In the genomic region with DNA sequence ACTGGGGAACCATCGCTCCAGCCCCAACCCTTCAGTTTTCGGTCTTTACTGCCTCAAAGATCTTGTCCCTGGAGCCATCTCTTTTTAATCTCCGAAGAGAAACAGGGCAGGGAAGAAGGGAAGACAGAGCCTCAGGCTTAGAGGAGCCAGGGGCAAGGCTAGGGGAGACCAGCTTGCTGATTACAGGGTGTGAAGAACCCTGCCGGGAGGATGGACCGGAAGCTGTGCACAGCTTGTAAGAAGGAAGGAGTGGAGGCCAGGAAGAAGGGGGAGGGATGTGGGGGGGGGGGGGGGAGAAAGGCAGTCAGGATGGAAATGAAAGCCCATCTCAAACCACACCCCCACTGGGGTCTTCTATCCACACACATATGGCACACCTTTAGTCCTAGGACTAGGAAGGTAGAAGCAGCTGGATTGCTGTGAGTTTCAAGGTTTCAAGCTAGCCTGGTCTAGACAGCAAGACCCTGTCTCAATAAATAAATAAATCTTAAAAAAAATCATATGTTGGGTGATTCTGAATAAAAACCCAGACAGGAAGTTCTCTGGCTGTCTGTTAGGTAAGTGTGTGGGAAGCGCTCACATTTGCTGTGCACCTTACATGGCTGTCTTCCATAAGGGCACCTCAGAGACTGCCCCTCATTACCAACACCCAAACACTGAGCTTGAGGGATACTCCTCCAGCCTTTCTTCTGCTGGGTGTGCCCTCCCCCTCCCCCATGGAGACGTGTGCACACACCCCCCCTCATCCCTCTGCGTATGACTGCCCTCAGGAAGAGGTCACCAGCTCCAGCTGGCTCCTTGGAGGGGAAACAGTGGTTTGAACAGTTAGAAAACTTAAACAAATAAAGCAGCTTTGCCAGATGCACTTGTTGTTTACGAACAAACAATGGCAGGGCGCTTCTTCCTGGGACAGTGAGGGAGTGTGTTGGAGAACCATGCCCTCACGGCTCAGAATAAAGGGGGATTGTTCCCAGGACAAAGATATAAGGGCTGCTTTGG, we compare ENCODE assay signal across 7 mouse cellular contexts. TPM values are rescaled to one million over a fixed set of nuclear protein-coding genes. Genes with fewer than 3 reads are reported as not detected.
DNase-seq lines count a peak whose midpoint lies in the region; ATAC-seq lines count a peak whose summit lies in the region.

No protein-coding gene starts in this region.

- peak; percentile 19 for DNase-seq in urinary bladder, postnatal 25 days (ENCODE audit: low spot score)
- no peak for DNase-seq in urinary bladder, adult 18-20 months (ENCODE audit: low spot score in 2 of 2)
- peak; percentile 84 to 87 for DNase-seq in cerebellum, postnatal 14 days
- no peak for DNase-seq in heart, embryonic 10.5 days (ENCODE audit: low spot score)
- DNase-seq in telencephalon, adult 2 months (ENCODE audit: low read depth, low spot score) = peak; percentile 84

- no peaks in the 10 kb centered on the region for H3K9me3 ChIP-seq in heart, embryonic 10.5 days
- H3K9me3 ChIP-seq in kidney, embryonic 16.5 days (ENCODE audit: low read length) = no peaks in the 10 kb centered on the region
- no peaks in the 10 kb centered on the region for H3K9me3 ChIP-seq in lung, embryonic 15.5 days

- WGBS in heart, embryonic 10.5 days = 25% methylated on average over 11 of the region's 11 CpGs
- 24% methylated on average over 11 of the region's 11 CpGs for WGBS in kidney, embryonic 16.5 days
- 22% methylated on average over 11 of the region's 11 CpGs for WGBS in lung, embryonic 15.5 days

- H3K36me3 ChIP-seq in heart, embryonic 10.5 days = peaks cover 19% of the 10 kb centered on the region
- peaks cover 11% of the 10 kb centered on the region for H3K36me3 ChIP-seq in kidney, embryonic 16.5 days (ENCODE audit: insufficient read depth, low read length)
- H3K36me3 ChIP-seq in lung, embryonic 15.5 days = peaks cover 7% of the 10 kb centered on the region; the same call in 1 of the 2 replicates

- 0 out of 2 replicates have a peak overlapping the region, but pooled peaks have one; percentile 5 for H3K9ac ChIP-seq in kidney, embryonic 16.5 days (replicated peaks; ENCODE audit: low read length)
- H3K9ac ChIP-seq in lung, embryonic 15.5 days = no peak overlapping the region

- peak; percentile 47 for ATAC-seq in kidney, embryonic 16.5 days (ENCODE audit: low FRiP score, low TSS enrichment)
- ATAC-seq in lung, embryonic 15.5 days (ENCODE audit: borderline replicate concordance, extremely low read depth, low FRiP score, low TSS enrichment) = 0 out of 2 replicates have a peak, but pooled peaks have one; percentile 35

- peaks cover 39% of the 10 kb centered on the region for H3K4me1 ChIP-seq in heart, embryonic 10.5 days
- H3K4me1 ChIP-seq in kidney, embryonic 16.5 days (ENCODE audit: insufficient read depth, low read length) = peaks cover 23% of the 10 kb centered on the region
- peaks cover 24% of the 10 kb centered on the region for H3K4me1 ChIP-seq in lung, embryonic 15.5 days

- H3K27me3 ChIP-seq in heart, embryonic 10.5 days (ENCODE audit: insufficient read depth, poor library complexity, severe bottlenecking) = no peaks in the 10 kb centered on the region
- no peaks in the 10 kb centered on the region for H3K27me3 ChIP-seq in kidney, embryonic 16.5 days (ENCODE audit: insufficient read depth, low read length)
- no peaks in the 10 kb centered on the region for H3K27me3 ChIP-seq in lung, embryonic 15.5 days

- H3K4me2 ChIP-seq in kidney, embryonic 16.5 days (replicated peaks; ENCODE audit: low read depth, low read length) = peak overlapping the region; percentile 7; the same call in 1 of the 2 replicates
- H3K4me2 ChIP-seq in lung, embryonic 15.5 days = no peak overlapping the region

- H3K4me3 ChIP-seq in heart, embryonic 10.5 days = no peak overlapping the region
- H3K4me3 ChIP-seq in kidney, embryonic 16.5 days (ENCODE audit: low read length) = no peak overlapping the region
- no peak overlapping the region for H3K4me3 ChIP-seq in lung, embryonic 15.5 days

- H3K27ac ChIP-seq in heart, embryonic 10.5 days = peak overlapping the region; percentile 76
- peak overlapping the region; percentile 84 for H3K27ac ChIP-seq in kidney, embryonic 16.5 days (ENCODE audit: low read length)
- peak overlapping the region; percentile 48; the same call in 1 of the 2 replicates for H3K27ac ChIP-seq in lung, embryonic 15.5 days

RNA-seq across cellular contexts. Expression of a gene that starts 53.8 kb away (rescaled TPM):
- 17.7 and 21.6 TPM in 2 replicates for polyA plus RNA-seq in heart, embryonic 10.5 days (2016; fragmentation: Nextera tagmentation; extraction: Ambion mirVana)
- 19.4 and 24.3 TPM in 2 replicates for polyA plus RNA-seq in kidney, embryonic 16.5 days (2015; fragmentation: Nextera tagmentation; extraction: Ambion mirVana)
- 14.2 and 17.7 TPM in 2 replicates for polyA plus RNA-seq in lung, embryonic 15.5 days (2015; fragmentation: Nextera tagmentation; extraction: Ambion mirVana)

Comparison
In these comparisons a context has a peak if more than half of its experiments do, and no peak if none do; other contexts are left out.
1. DNase-seq: peak in urinary bladder, postnatal 25 days (single experiment), cerebellum, postnatal 14 days (2 of 2) and telencephalon, adult 2 months (single experiment); none in urinary bladder, adult 18-20 months (0 of 2) and heart, embryonic 10.5 days (single experiment).
2. Peak in every context shown above with its lines, with median percentiles within 50 percentile points of each other: H3K27ac ChIP-seq.